Mouse (Mus musculus) hindbrain, embryonic 12.5 days (tissue): ENCODE measurements around the gene 1110002E22Rik. TPM values are rescaled to one million over a fixed set of nuclear protein-coding genes. Genes with fewer than 3 reads are reported as not detected.
A peak's percentile ranks its signal among the peaks of the same experiment; 100 is the strongest.

Experiments used
- ATAC-seq: fragments of 200-750 bp; cut with Nextera tagmentation; 2 replicates; pipeline ENCODE4 v1.8.0; 2017; ENCODE audit warnings: moderate TSS enrichment; ENCODE audit not compliant: low FRiP score
- H3K27ac ChIP-seq: fragments of 300-500 bp; sonication (generic); 2 replicates; pipeline ENCODE4 v1.5.1; 2016; ENCODE audit warnings: mild to moderate bottlenecking
- H3K27me3 ChIP-seq: fragments of 300-500 bp; sonication (generic); 2 replicates; pipeline ENCODE4 v1.6.1; 2016; ENCODE audit warnings: mild to moderate bottlenecking
- H3K36me3 ChIP-seq: fragments of 300-500 bp; sonication (generic); 2 replicates; pipeline ENCODE4 v1.6.1; 2016; ENCODE audit warnings: mild to moderate bottlenecking
- H3K4me1 ChIP-seq: fragments of 300-500 bp; sonication (generic); 2 replicates; pipeline ENCODE4 v1.6.1; 2016
- H3K4me2 ChIP-seq: fragments of 300-500 bp; sonication (generic); replicated peaks from 2 replicates; pipeline ENCODE4 v1.6.1; 2016; ENCODE audit warnings: mild to moderate bottlenecking
- H3K4me3 ChIP-seq: fragments of 300-500 bp; sonication (generic); 2 replicates; pipeline ENCODE4 v1.5.1; 2016; ENCODE audit warnings: mild to moderate bottlenecking
- H3K9ac ChIP-seq: fragments of 300-500 bp; sonication (generic); 2 replicates; pipeline ENCODE4 v1.6.1; 2016; ENCODE audit warnings: mild to moderate bottlenecking, moderate library complexity
- H3K9me3 ChIP-seq: fragments of 300-500 bp; sonication (generic); replicated peaks from 2 replicates; pipeline ENCODE4 v1.6.1; 2016; ENCODE audit warnings: mild to moderate bottlenecking
- WGBS: fragments of 180-500 bp; shearing (Covaris S2); methylation state at CpG from one replicate; pipeline ENCODE4 v1.1.7; 2016; 5-methylcytosine and 5-hydroxymethylcytosine counted together
- polyA plus RNA-seq: library from polyadenylated mRNA; unstranded; fragments of >200 nt; fragmentation: Nextera tagmentation; extraction: Ambion mirVana; gene quantifications from 2 replicates; pipeline ENCODE4 v1.2.1, GENCODE M21; 2016

1110002E22Rik gene
- polyA plus RNA-seq, 1 experiment from 2014 or later: 0.45 TPM

- no peaks in the 10 kb centered on the region for H3K36me3 ChIP-seq
- WGBS: 91% methylated on average over 12 of the region's 12 CpGs
- H3K27me3 ChIP-seq: peaks cover 6% of the 10 kb centered on the region
- peak within 1 kb of the TSS; percentile 31; the same call in 1 of the 2 replicates for H3K4me2 ChIP-seq
- H3K9ac ChIP-seq: no peak within 1 kb of the TSS
- H3K4me3 ChIP-seq: no peak within 1 kb of the TSS
- ATAC-seq: no peak
- no peaks in the 10 kb centered on the region for H3K9me3 ChIP-seq
- peaks cover 38% of the 10 kb centered on the region for H3K4me1 ChIP-seq
- 0 out of 2 replicates have a peak within 1 kb of the TSS, but pooled peaks have one; percentile 46 for H3K27ac ChIP-seq
Measured at GRCm38 (mm10) chr3:138067288-138067687, 2.4 kb downstream of the 1110002E22Rik start, which contains the start of gene Gm5105. TSS of gene Gm5105 (minus strand) at chr3:138067388.

- Histone ChIP-seq H3K36me3 (no peaks in the 10 kb centered on the region), H3K4me1 (peaks cover 38% of the 10 kb centered on the region), H3K9ac (no peak overlapping the region), H3K27ac (no peak overlapping the region), H3K27me3 (peaks cover 6% of the 10 kb centered on the region), H3K4me2 (no peak overlapping the region), H3K4me3 (no peak overlapping the region), H3K9me3 (no peaks in the 10 kb centered on the region)
- no peak for ATAC-seq
- WGBS: 97% methylated on average over 12 of the region's 12 CpGs
Measured at GRCm38 (mm10) chr3:138068103-138068502, 3.3 kb downstream of the 1110002E22Rik start.

- no peak overlapping the region for H3K9ac ChIP-seq
- no peaks in the 10 kb centered on the region for H3K9me3 ChIP-seq
- H3K4me1 ChIP-seq: peaks cover 32% of the 10 kb centered on the region
- H3K27ac ChIP-seq: no peak overlapping the region
- 63% methylated on average over 18 of the region's 18 CpGs for WGBS
- H3K27me3 ChIP-seq: peaks cover 6% of the 10 kb centered on the region
- ATAC-seq: no peak
- no peaks in the 10 kb centered on the region for H3K36me3 ChIP-seq
- H3K4me2 ChIP-seq: no peak overlapping the region
- H3K4me3 ChIP-seq: no peak overlapping the region
Measured at GRCm38 (mm10) chr3:138069756-138070511, 5.1 kb downstream of the 1110002E22Rik start.

- no peak for ATAC-seq
- Histone ChIP-seq H3K27ac (no peak overlapping the region), H3K4me3 (no peak overlapping the region), H3K36me3 (no peaks in the 10 kb centered on the region), H3K4me1 (peaks cover 25% of the 10 kb centered on the region), H3K4me2 (no peak overlapping the region), H3K27me3 (peaks cover 6% of the 10 kb centered on the region), H3K9ac (no peak overlapping the region), H3K9me3 (no peaks in the 10 kb centered on the region)
- WGBS: 0% methylated on average over 1 of the region's 1 CpGs
Measured at GRCm38 (mm10) chr3:138071004-138071403, 6.2 kb downstream of the 1110002E22Rik start.

GRCm38 (mm10) chr3:138071476-138072073 is 6.7 kb downstream of the 1110002E22Rik start:
- Histone ChIP-seq H3K9ac (no peak overlapping the region), H3K4me2 (no peak overlapping the region), H3K9me3 (no peaks in the 10 kb centered on the region), H3K4me1 (peaks cover 19% of the 10 kb centered on the region), H3K27ac (no peak overlapping the region), H3K36me3 (no peaks in the 10 kb centered on the region), H3K4me3 (no peak overlapping the region), H3K27me3 (peaks cover 6% of the 10 kb centered on the region)
- no peak for ATAC-seq
- WGBS: 86% methylated on average over 10 of the region's 10 CpGs

GRCm38 (mm10) chr3:138074214-138074613 is 9.4 kb downstream of the 1110002E22Rik start:
- 89% methylated on average over 1 of the region's 1 CpGs for WGBS
- H3K9ac ChIP-seq: no peak overlapping the region
- 0 out of 2 replicates have a peak, but pooled peaks have one; percentile 41 for ATAC-seq
- no peaks in the 10 kb centered on the region for H3K9me3 ChIP-seq
- no peak overlapping the region for H3K4me3 ChIP-seq
- H3K27me3 ChIP-seq: peaks cover 4% of the 10 kb centered on the region; the same call in 1 of the 2 replicates
- H3K4me2 ChIP-seq: no peak overlapping the region
- H3K27ac ChIP-seq: no peak overlapping the region
- peaks cover 17% of the 10 kb centered on the region for H3K4me1 ChIP-seq
- H3K36me3 ChIP-seq: no peaks in the 10 kb centered on the region

- no peak overlapping the region for H3K4me2 ChIP-seq
- H3K36me3 ChIP-seq: no peaks in the 10 kb centered on the region
- 0 out of 2 replicates have a peak, but pooled peaks have one; percentile 30 for ATAC-seq
- H3K4me1 ChIP-seq: peaks cover 7% of the 10 kb centered on the region
- no peak overlapping the region for H3K9ac ChIP-seq
- H3K4me3 ChIP-seq: no peak overlapping the region
- H3K27ac ChIP-seq: no peak overlapping the region
- H3K27me3 ChIP-seq: no peaks in the 10 kb centered on the region
- 71% methylated on average over 8 of the region's 8 CpGs for WGBS
- H3K9me3 ChIP-seq: no peaks in the 10 kb centered on the region
Measured at GRCm38 (mm10) chr3:138075209-138075608, 10.4 kb downstream of the 1110002E22Rik start.

GRCm38 (mm10) chr3:138077476-138078340 is 12.9 kb downstream of the 1110002E22Rik start:
- ATAC-seq: no peak
- Histone ChIP-seq H3K9me3 (no peaks in the 10 kb centered on the region), H3K4me3 (no peak overlapping the region), H3K9ac (no peak overlapping the region), H3K4me1 (0 out of 2 replicates have a peak, but pooled peaks cover 3% of the 10 kb centered on the region), H3K27me3 (no peaks in the 10 kb centered on the region), H3K36me3 (no peaks in the 10 kb centered on the region), H3K27ac (no peak overlapping the region), H3K4me2 (no peak overlapping the region)
- WGBS: 86% methylated on average over 11 of the region's 11 CpGs

- H3K9ac ChIP-seq: no peak overlapping the region
- no peak overlapping the region for H3K4me2 ChIP-seq
- ATAC-seq: no peak
- H3K36me3 ChIP-seq: no peaks in the 10 kb centered on the region
- 0 out of 2 replicates have a peak, but pooled peaks cover 3% of the 10 kb centered on the region for H3K4me1 ChIP-seq
- H3K27me3 ChIP-seq: no peaks in the 10 kb centered on the region
- no peak overlapping the region for H3K4me3 ChIP-seq
- WGBS: 83% methylated on average over 1 of the region's 1 CpGs
- H3K9me3 ChIP-seq: no peaks in the 10 kb centered on the region
- no peak overlapping the region for H3K27ac ChIP-seq
Measured at GRCm38 (mm10) chr3:138078701-138079100, 13.8 kb downstream of the 1110002E22Rik start.

- Histone ChIP-seq H3K4me3 (no peak overlapping the region), H3K9me3 (no peaks in the 10 kb centered on the region), H3K36me3 (no peaks in the 10 kb centered on the region), H3K27ac (no peak overlapping the region), H3K4me2 (no peak overlapping the region), H3K27me3 (peaks cover 6% of the 10 kb centered on the region; the same call in 1 of the 2 replicates), H3K4me1 (no peaks in the 10 kb centered on the region), H3K9ac (no peak overlapping the region)
- WGBS: 92% methylated on average over 1 of the region's 1 CpGs
- ATAC-seq: no peak
Measured at GRCm38 (mm10) chr3:138083073-138083637, 18.3 kb downstream of the 1110002E22Rik start.

- no peak for ATAC-seq
- Histone ChIP-seq H3K36me3 (no peaks in the 10 kb centered on the region), H3K4me3 (no peak overlapping the region), H3K4me1 (no peaks in the 10 kb centered on the region), H3K27me3 (peaks cover 6% of the 10 kb centered on the region; the same call in 1 of the 2 replicates), H3K27ac (no peak overlapping the region), H3K9me3 (no peaks in the 10 kb centered on the region), H3K9ac (no peak overlapping the region), H3K4me2 (no peak overlapping the region)
- 78% methylated on average over 4 of the region's 4 CpGs for WGBS
Measured at GRCm38 (mm10) chr3:138083896-138084295, 19.0 kb downstream of the 1110002E22Rik start.
